Mouse (Mus musculus): ENCODE measurements at regions not wholly inside any gene's neighbourhood (a gene's known extent, or its start where the extent isn't known, plus 50 kb on each side); places are given as distances from the start of the nearest gene placed in this dataset.
A peak's percentile ranks its signal among the peaks of the same experiment; 100 is the strongest.

DNA sequence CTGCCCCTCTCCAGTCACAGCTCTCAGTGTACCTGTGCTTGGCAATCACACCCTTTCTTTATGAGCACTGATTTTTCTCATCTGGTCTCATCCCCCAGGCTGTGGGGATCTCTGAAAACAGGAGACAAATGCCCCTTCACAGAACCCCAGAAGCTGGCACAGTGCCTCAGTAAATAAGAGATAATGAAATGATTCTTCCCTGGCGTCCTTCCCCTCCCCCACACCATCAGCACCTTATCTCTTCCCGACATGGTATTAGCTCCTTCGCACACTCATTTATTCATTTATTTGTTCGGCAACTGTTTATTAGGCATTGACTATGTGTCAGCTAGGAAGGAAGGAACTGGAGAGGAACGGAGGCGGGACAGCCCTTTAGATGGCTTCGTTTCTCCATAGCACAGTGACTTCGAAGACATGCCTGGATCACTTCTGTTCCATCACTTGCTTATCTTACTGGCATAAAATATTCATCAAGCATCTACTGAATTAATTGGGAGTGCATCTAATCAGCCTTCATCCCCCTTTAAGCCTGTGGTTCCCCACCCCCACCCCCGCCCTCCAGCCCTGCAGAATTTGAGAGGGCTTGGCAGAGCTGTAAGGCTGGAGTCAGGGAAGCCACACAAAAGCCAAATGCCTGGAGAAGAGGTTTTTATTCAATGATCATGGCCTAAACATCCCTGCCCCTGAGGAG is 51.6 kb upstream of the Tbc1d21 start:
- no peak for DNase-seq

DNA sequence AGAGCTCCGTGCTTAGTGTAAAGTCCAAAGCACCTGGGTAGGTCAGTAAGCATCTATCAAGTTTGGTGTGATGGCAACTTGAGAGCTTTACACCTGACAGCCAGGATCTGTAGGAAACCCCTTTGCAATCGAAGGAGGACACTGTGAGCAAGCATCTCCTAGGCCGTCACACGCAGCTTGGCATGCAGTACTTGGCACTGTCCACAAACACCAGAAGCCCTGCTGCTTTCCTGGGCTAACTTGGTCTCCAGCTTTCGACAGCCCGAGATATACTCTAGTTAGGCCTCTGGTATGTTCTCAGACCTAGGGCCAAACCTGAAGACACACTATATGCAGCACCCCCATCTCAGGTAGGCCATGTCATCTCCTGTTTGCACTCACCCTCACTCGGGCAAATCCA is 58.5 kb upstream of the Tbc1d21 start:
- DNase-seq, result no peak

DNA sequence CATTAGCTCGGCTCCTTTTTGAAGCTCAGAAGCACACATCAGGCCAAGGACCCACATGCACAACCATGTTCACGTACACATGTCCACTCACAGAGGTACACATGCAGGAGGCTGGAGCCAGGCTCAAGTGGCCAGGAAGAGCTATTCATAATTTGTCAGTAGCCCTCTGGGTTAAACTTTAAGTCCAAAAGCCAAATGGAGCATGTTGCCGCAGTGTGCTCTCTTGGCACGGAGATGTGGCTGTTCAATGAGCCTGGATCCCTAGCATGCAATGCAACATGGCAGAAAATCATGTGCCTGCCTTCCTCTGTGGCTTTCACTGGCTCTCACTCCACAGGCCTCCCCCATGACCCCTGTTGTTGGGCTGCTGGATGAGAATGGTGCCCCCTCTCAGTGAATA is 57.6 kb upstream of the Insyn1 start:
- no peak for DNase-seq

DNA sequence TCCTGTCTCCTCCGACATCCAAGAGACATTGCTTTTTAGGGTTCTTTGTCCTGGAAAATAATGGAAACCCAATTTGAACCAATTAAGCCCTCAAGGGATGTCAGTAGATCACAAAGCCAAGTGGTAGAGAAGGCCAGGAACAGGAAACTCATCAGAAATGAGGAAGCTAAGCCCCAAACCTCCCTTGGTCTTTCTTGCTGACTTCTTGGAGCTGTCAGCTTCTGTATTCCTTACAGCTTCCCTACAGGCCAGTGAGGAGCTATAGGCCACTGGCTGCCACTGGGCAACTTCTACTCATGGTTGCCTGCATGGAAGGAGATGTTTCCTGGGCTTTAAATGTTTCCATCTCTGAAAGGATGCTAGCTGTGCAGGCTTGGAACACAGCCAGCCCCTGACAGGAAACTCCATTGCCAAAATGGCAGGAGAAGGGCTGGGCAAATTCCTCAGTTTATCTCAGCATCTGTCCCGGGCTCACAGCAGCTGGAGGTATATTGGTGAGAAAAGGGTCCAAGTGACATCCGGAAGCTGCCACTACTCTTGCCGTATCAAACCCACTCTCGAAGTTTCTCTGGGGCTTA is 55.5 kb upstream of the Insyn1 start:
- DNase-seq, result no peak

DNA sequence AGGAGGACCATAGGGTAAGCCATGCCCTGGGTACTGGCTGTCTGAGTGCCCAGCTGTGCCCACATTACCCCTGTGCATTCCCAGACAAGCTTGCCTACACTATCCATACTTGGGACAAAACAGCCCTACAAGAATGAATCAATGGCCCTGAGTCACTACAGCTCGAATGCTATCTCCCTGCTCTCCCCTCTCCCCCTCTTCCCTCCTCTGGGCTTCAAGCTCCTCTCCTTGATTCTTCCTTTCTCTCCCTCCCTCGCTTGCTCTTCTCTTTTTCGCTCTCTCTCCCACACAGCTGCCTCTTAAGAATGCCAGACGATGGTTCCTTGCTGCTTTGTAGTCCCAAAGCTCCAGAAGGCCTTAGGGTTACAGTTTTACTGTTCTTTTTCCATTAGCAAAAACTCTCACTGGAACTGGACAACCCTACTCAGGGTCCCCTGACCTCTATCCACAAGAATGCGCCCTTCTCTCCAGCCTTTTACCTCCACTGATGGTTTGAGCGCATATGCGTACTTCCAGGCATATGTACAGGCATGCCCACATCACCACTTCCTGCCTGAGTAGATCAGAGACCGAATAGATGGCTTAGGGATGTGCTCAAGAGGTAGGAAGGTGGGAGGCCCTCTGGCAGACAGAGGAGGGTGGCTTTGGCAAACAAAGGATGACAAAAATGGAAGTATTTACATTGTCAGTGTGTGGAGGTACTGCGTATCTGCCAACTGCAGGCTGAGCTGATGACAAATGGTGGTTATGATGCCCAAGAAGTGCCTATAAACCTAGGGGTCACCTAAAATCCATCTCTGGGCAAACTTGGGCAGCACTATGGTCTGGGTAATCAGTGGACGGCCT is 51.9 kb upstream of the Insyn1 start:
- peak; percentile 45 for DNase-seq

DNA sequence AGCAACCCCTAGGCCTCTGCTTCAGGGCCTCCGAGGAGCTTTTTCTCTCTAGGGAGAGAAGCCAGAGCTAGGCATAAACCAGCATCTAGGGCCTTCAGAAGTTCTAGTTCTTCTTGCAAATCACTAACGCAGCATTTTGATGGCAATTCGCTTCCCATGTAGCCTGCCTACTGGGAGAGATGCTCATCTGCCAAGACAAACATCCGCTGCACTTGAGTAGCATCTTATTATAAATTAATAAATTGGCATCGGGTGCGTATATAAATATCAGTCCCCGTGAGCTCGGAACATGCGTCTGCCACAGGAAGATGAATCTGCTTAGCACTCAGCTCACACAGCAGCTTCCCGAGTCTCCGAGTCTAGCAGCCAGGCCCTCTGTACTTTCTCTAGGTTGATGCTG is 50.9 kb upstream of the Insyn1 start:
- DNase-seq, result no peak

DNA sequence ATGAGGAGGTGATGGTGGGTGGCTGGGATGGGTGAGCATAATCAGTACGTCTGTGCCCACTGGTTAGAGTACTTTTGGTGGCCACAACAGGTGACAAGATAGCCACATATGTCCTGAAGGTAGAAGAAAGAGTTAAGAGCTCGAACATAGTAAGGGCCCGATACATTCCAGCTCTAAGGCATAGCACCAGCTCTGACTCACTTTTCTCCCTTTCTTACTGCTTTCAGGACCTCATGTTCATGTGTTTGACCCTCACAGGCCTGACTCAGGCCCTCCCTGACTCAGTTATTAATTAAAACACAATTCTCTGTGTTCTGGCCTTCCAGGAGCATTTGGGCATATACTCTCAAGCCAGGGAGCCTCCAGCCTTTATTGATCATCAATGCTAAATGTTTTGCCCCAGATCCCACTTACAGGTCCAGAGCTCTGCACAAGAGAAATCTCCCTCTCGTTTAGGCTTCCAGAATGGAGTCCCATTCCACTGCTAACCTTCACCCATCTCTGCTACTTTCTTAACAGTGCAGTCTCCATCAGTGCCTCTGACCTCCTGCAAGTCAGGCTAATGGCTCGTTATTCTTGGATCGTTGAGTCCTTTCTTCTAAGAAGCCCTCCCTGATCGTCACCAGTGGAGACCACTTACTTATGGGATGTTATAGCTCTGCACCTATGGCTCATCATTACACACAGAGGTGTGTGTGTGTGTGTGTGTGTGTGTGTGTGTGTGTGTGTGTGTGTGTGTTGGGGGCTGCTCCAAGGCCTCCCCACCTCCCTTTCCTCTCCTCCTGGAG is 50.1 kb upstream of the Insyn1 start:
- no peak for DNase-seq
